Mouse (Mus musculus) frontal cortex, postnatal 36 days (tissue): ENCODE measurements at regions not wholly inside any gene's neighbourhood (a gene's known extent, or its start where the extent isn't known, plus 50 kb on each side); places are given as distances from the start of the nearest gene placed in this dataset.
"Not testable (repeated sequence)": the region's sequence is repeated elsewhere in the genome, so short reads cannot be mapped to it uniquely, and the experiment has no call there.

Source experiments
- DNase-seq, 2 experiments: peaks; one replicate each; pipeline ENCODE4 v3.0.0; 2022; ENCODE audit warnings: low spot score in 2 of 2

DNA sequence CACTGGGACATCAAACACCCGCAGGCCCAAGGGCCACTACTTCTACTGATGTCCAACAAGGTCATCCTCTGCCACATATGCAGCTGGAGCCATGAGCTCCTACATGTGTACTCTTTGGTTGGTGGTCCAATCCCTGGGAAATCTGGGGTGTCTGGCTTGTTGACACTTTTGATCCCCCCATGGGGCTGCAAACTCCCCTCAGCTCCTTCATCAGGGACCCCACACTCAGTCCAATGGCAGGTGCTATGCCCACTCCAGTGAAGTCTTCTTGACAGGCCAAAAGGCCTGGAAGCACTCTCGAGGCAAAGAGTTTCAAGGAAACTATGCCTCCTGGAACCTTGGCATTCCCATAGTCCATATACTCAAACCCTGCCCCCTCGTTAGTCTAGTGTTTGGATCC lies 570.8 kb upstream of the Smc2 start:
- DNase-seq = no peak

- not testable (repeated sequence) for DNase-seq
Observed at GRCm38 (mm10) chr4:51868716-51869115, 570.3 kb upstream of the Smc2 start.

GRCm38 (mm10) chr4:51885460-51885859 lies 553.6 kb upstream of the Smc2 start:
- no peak for DNase-seq

- no peak for DNase-seq
Observed at GRCm38 (mm10) chr4:51889280-51889679, 549.8 kb upstream of the Smc2 start.

DNA sequence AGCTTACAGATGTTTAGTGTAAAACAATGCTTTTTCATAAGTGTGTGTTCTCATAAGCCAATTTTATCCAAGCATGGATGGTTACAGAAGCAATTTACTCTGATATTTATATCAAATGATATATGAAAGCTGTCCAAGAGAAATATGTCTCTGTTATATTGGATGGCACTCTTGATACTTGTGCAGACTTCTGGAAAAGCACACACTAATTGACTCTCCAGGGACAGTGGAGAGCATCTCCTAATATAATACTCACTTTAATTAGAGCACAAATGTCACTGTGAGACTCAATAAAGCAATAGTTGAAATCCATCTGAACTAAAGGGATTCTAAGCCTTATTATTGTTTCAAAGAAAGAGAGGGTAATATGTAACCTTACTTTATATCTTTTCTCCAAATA lies 510.8 kb upstream of the Smc2 start:
- no peak for DNase-seq

GRCm38 (mm10) chr4:51969751-51970150 lies 469.3 kb upstream of the Smc2 start:
- no peak for DNase-seq

DNA sequence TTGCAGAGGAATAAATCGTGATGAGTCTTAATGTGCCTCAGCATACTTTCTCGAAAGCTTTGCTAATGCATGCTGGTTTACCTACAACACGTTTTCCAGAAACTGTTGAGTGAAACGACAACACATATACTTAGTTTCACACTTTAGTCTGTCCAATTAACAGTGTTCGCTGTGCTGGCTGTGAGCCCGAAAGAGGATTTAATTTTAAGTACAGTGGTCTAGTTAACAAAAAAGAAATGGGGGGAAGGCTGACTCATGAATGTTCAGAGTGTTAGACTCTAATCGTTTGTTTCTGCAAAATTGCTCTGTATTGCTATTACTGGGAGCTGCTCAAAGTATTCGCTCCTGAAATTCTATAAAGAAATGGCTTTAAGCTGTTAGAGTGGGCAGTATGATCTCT lies 460.1 kb upstream of the Smc2 start:
- DNase-seq = peak in 1 of 2 experiments; percentile 31

DNA sequence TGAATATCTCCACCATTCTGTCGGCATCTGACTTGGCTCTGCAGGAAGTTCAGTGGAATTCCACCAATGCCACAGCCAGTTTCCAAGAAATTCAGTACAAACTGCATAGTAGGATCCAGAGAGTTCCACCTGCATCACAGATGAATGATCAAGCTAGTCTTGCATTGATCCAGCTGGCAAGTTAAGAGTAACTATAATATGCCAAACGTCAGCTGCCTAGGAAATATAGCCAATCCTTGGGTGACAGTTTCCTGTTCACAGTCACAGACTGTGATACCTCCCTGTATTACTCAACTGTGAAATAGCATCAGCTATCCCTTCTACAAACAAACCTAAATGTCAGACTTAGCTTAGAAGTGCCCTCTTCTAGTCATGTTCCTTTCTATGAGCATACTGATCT lies 446.6 kb upstream of the Smc2 start:
- DNase-seq = no peak

- DNase-seq = no peak
Observed at GRCm38 (mm10) chr4:52036765-52037353, 402.2 kb upstream of the Smc2 start.

DNA sequence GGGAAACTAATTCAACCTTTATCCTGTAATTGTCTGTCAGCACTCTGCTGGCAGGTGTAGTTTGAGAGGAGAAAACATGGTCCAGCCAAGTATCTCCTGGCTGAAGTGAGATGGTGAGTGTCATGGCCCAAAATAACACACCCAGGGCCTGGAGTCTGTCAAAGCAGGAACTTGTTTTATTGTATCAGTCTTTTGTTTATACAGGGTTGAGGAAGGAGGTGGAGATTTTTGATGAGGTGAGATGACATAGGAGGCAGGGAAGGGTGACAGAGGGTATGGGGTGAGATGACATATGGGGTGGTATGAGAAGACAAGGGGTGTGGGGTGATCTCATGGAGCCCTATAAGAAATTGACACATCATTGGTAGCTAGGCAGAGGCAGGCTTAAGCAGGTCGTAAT lies 395.6 kb upstream of the Smc2 start:
- DNase-seq = no peak

GRCm38 (mm10) chr4:52050948-52051347 lies 388.1 kb upstream of the Smc2 start:
- DNase-seq = no peak

- DNase-seq = no peak
Observed at GRCm38 (mm10) chr4:52056031-52056430, 383.0 kb upstream of the Smc2 start.

DNA sequence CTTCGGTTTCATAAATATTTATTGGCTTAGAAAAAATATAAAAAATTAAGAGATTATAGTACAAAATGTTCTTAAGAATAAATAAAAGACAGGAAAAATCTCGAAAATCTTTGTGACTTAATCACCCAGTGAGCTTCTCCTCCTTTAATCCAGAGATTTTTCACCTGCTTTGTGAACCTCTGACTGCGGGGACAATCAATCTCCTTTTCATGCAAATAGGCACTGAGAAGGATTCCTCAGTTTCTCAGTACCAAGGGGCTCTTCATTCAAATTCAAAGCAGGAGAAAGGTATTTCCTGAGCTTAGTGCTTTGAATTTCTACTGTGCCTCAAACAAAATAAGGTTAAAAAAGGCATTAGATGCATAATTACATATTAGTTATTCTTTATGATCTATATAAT lies 379.0 kb upstream of the Smc2 start:
- no peak for DNase-seq

- DNase-seq = no peak
Observed at GRCm38 (mm10) chr4:52099187-52099586, 339.9 kb upstream of the Smc2 start.

- DNase-seq = no peak
Observed at GRCm38 (mm10) chr4:52105887-52106286, 333.2 kb upstream of the Smc2 start.

DNA sequence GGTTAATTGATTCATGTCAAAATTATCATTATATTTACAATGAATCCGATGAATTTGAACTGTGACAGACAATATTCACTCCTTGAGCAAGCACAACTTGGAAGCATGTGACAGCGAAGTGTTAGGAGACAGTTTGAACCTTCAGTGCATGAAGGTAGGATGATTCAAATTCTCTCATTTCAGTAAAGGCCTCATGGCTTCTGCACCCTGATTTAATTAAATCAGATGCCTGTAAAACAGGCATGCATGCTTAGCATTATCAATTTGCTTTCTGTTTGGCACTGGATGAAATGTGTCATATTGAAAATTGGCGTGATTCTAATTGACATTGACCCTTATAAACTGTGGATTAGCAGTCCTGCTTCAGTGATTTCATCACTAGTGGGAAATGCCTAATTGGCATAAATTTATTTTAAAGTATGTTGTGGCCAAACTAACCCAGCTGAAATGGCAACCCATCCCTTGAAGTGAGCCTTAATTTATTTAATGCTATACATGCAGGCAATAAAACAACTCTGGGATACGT lies 321.2 kb upstream of the Smc2 start:
- no peak for DNase-seq

- DNase-seq = no peak
Observed at GRCm38 (mm10) chr4:52118439-52119072, 320.5 kb upstream of the Smc2 start.

- peak; percentile 5 to 36 for DNase-seq
Observed at GRCm38 (mm10) chr4:52152565-52153164, 286.4 kb upstream of the Smc2 start.

- no peak for DNase-seq
Observed at GRCm38 (mm10) chr4:52176240-52176639, 262.8 kb upstream of the Smc2 start.

DNA sequence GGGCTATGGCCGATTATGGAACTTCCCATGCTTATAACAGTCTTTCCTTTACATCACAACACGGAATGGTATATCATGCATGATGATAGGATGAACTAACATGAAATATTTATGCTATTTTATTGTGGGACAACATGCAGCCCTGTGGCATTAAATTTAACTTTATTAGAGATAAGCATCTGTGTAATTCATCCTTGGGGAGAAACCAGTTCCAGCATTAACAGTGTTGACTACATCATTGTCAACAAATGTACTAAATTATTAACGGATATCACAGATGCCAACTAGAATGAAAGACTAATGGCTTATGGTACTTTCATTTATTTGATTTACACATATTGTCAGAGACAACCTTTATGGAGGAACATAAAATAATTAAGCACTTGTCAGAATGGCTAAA lies 241.3 kb upstream of the Smc2 start:
- no peak for DNase-seq

DNA sequence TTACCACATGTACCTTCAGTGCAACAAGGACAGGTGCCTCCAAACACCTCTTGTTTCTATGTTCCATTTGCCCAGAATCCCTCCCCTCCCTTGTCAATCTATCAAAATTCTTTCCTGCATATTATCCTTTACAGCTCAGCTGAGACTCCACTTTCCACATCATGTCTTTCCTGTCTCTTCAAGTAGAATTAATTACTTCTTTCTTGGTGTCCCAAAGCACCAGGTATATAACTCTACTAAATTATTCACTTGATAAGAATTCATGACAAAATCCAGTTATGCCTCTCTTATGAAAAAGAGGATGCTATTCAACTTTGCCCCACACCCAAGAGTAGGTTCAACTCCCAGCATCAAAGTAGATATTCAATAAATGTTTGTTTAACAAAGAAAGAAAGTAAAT lies 228.4 kb upstream of the Smc2 start:
- no peak for DNase-seq

DNA sequence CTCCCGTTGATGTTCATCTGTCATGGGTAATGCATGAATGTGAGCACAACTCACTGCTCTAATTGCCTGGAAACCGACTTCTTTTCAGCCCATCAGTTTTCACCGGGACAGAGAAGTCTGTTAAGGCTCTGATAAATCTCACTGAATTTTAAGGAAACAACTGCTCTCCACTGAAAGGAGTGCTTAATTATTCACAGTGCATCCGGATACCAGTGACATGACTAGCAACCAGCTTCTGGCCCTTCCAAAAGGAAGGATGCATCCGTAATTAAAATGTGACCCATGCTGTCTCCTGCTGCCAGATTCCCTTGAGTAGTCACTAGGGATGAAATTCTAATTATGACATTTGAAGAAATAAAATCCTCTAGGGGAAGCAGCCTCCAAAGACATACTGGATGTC lies 228.0 kb upstream of the Smc2 start:
- DNase-seq = no peak

DNA sequence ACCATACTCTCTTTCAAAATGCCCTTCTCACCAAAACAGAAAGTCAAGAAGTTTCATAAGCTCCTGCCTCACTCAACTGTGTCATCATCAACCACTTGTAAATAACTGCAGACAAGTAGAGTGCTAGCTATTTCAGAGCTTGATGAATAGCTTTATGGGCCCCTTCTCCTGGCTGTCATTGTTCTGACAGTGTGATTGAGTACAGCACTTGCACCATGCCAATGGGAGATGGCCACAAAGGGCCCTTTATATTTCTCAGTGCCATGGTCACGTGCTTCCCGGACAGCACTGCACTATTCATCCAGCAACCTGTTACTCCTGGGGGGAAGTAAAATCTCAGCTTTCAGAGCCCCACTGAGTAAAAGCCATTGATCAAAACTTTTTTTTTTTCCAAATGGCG lies 225.7 kb upstream of the Smc2 start:
- DNase-seq = no peak
